In genomic region chr11:70615074-70615473, GRCm38 (mm10) we compare ENCODE assay signal across 1 mouse cellular context.
TF ChIP-seq lines count a peak whose summit lies in the region.

No protein-coding gene starts in this region.

TF ChIP-seq in MEL, 35 proteins besides CTCF, POLR2A, EP300 and RAD21:
- TF ChIP-seq JUND (IDR thresholded peaks at IDR 0.05; ENCODE audit: low read depth, low read length) (no peak), ELF1 (IDR thresholded peaks at IDR 0.05; ENCODE audit: low read depth, low read length) (no peak), MAZ (IDR thresholded peaks at IDR 0.05; ENCODE audit: low read depth, low read length) (no peak), ZKSCAN1 (IDR thresholded peaks at IDR 0.05; ENCODE audit: low read depth, low read length) (no peak), ZMIZ1 (IDR thresholded peaks at IDR 0.05; ENCODE audit: low read depth, low read length) (no peak), TBP (IDR thresholded peaks at IDR 0.05; ENCODE audit: low read depth, low read length) (no peak), SMC3 (IDR thresholded peaks at IDR 0.05; ENCODE audit: low read depth, low read length) (no peak)
